Mouse (Mus musculus) gastrocnemius, postnatal 36 days (tissue): ENCODE results near the gene Olfr1375. TPM values are rescaled to one million over a fixed set of nuclear protein-coding genes. Genes with fewer than 3 reads are reported as not detected.
"Not testable (repeated sequence)": the region's sequence is repeated elsewhere in the genome, so short reads cannot be mapped to it uniquely, and the experiment has no call there.

ENCODE experiments used
- DNase-seq, 2 experiments: peaks; one replicate each; pipeline ENCODE4 v3.0.0; 2022
- intact Hi-C: fragments of 180-260 bp; cut with DNase I; formaldehyde crosslinking; loops from one replicate; pipeline ENCODE4 v1.15.1; 2025
- long read RNA-seq, 2 experiments: library from polyadenylated mRNA; stranded (forward); transcript quantifications; one replicate each; pipeline ENCODE4 v2.0.0; 2021
- total RNA-seq, 2 experiments: library from RNA; stranded (reverse); gene quantifications; 2 replicates each; pipeline ENCODE4 v1.2.3; 2021

Gene Olfr1375
- not detected for total RNA-seq
- long read RNA-seq, experiment 1 = 0 reads
- long read RNA-seq, experiment 2 = 0 reads

GRCm38 (mm10) chr11:51047809-51048208 lies at the start of gene Olfr1375:
Gene Olfr1375 (plus strand): TSS chr11:51048109.
- DNase-seq, intact Hi-C loops: not testable (repeated sequence)

- intact Hi-C loops = no loop called here
- DNase-seq = no peak
Measured at GRCm38 (mm10) chr11:51003296-51003695, 44.6 kb upstream of the Olfr1375 start, which contains the start of gene Olfr51. Gene Olfr51 (plus strand): TSS chr11:51003596.

- DNase-seq = no peak
Measured at GRCm38 (mm10) chr11:51011821-51012220, 36.1 kb upstream of the Olfr1375 start.

GRCm38 (mm10) chr11:51013936-51014335 lies 34.0 kb upstream of the Olfr1375 start, which contains the start of gene Olfr54:
Gene Olfr54 (plus strand): TSS chr11:51014236.
- intact Hi-C loops = no loop called here
- DNase-seq = no peak

More at GRCm38 (mm10) chr11:51011821-51012220, 36.1 kb upstream of the Olfr1375 start:
- intact Hi-C loops = no loop called here

- no peak for DNase-seq
- intact Hi-C loops = no loop called here
Measured at GRCm38 (mm10) chr11:51016341-51016740, 31.6 kb upstream of the Olfr1375 start.

- intact Hi-C loops = not testable (repeated sequence)
Measured at GRCm38 (mm10) chr11:51026811-51027210, 21.1 kb upstream of the Olfr1375 start.

GRCm38 (mm10) chr11:51029381-51029780 lies 18.5 kb upstream of the Olfr1375 start:
- DNase-seq, intact Hi-C loops: not testable (repeated sequence)

More at GRCm38 (mm10) chr11:51026811-51027210, 21.1 kb upstream of the Olfr1375 start:
- DNase-seq = not testable (repeated sequence)

GRCm38 (mm10) chr11:51030225-51030624 lies 17.7 kb upstream of the Olfr1375 start:
- intact Hi-C loops = loop anchor here (5.0 kb wide), 1 partner anchor 88 kb away; the partner anchor contains the start of gene 4933414I15Rik
- no peak for DNase-seq

GRCm38 (mm10) chr11:51032851-51033250 lies 15.1 kb upstream of the Olfr1375 start:
- intact Hi-C loops = loop anchor here (5.0 kb wide), 1 partner anchor 91 kb away; the partner anchor contains the start of gene 4933414I15Rik
- no peak for DNase-seq

- intact Hi-C loops = loop anchor here (5.0 kb wide), 1 partner anchor 92 kb away; the partner anchor contains the start of gene 4933414I15Rik
- not testable (repeated sequence) for DNase-seq
Measured at GRCm38 (mm10) chr11:51034141-51034540, 13.8 kb upstream of the Olfr1375 start.

GRCm38 (mm10) chr11:51035951-51036350 lies 12.0 kb upstream of the Olfr1375 start:
- intact Hi-C loops = no loop called here
- no peak for DNase-seq

GRCm38 (mm10) chr11:51044776-51045175 lies 3.1 kb upstream of the Olfr1375 start:
- DNase-seq, intact Hi-C loops: not testable (repeated sequence)

GRCm38 (mm10) chr11:51051678-51052077 lies 3.8 kb downstream of the Olfr1375 start:
- DNase-seq = no peak
- intact Hi-C loops = no loop called here

GRCm38 (mm10) chr11:51053230-51053629 lies 5.3 kb downstream of the Olfr1375 start:
- intact Hi-C loops = no loop called here
- DNase-seq = no peak

GRCm38 (mm10) chr11:51059151-51059571 lies 11.3 kb downstream of the Olfr1375 start, which contains the start of gene Zfp354a:
Gene Zfp354a (plus strand): TSS chr11:51059257.
- DNase-seq = peak; percentile 51 to 58
- intact Hi-C loops = loop anchor here (1.0 to 5.0 kb wide), 3 partner anchors 123 to 237 kb away; partner anchors contain the start of gene Zfp354b

- no peak for DNase-seq
- intact Hi-C loops = loop anchor here (1.0 to 5.0 kb wide), 3 partner anchors 123 to 237 kb away; partner anchors contain the start of gene Zfp354b
Measured at GRCm38 (mm10) chr11:51059640-51060039, 11.7 kb downstream of the Olfr1375 start.

- intact Hi-C loops = no loop called here
- no peak for DNase-seq
Measured at GRCm38 (mm10) chr11:51060981-51061380, 13.1 kb downstream of the Olfr1375 start.

GRCm38 (mm10) chr11:51063276-51063675 lies 15.4 kb downstream of the Olfr1375 start:
- no peak for DNase-seq
- intact Hi-C loops = no loop called here

- intact Hi-C loops = no loop called here
- DNase-seq = no peak
Measured at GRCm38 (mm10) chr11:51063841-51064240, 15.9 kb downstream of the Olfr1375 start.

- intact Hi-C loops = no loop called here
- DNase-seq = no peak
Measured at GRCm38 (mm10) chr11:51084527-51084926, 36.6 kb downstream of the Olfr1375 start.

- DNase-seq = no peak
- intact Hi-C loops = no loop called here
Measured at GRCm38 (mm10) chr11:51085269-51085668, 37.4 kb downstream of the Olfr1375 start.
